Mouse (Mus musculus) mesoderm, embryonic 11.5 days (tissue): ENCODE data around the gene Snn.

ENCODE experiments used
- DNase-seq: peaks from one replicate; pipeline ENCODE4 v3.0.0-alpha.2; 2012; ENCODE audit warnings: low read depth, low spot score

Gene Snn

GRCm38 (mm10) chr16:11047130-11047529, 13.6 kb upstream of the Snn start:
- DNase-seq, result no peak

GRCm38 (mm10) chr16:11050226-11050625, 10.5 kb upstream of the Snn start:
- DNase-seq, result no peak

GRCm38 (mm10) chr16:11051134-11051533, 9.6 kb upstream of the Snn start:
- no peak for DNase-seq

DNA sequence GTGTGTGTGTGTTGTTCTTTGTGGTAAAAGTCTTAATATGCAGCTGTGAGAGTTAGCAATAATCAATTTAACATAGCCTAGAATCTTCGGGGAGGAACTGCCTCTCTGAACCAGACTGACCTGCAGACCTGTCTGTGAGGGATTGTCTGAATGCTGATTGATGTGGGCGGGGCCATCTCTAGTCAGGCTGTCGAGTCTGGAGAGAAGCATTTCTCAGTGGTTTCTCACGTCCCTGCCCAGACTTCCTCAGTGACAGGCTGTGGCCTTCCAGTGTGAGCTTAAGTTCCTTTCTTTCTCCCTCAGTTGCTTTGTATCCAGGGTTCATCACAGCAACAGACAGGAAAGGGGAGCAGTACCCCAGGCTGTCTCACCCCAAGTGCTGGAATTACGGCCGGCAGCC, 6.3 kb upstream of the Snn start:
- DNase-seq, result no peak

GRCm38 (mm10) chr16:11054871-11055270, 5.9 kb upstream of the Snn start:
- no peak for DNase-seq

GRCm38 (mm10) chr16:11055916-11056315, 4.8 kb upstream of the Snn start:
- no peak for DNase-seq

GRCm38 (mm10) chr16:11062794-11063721, 2.3 kb downstream of the Snn start:
- DNase-seq, result peak; percentile 42

DNA sequence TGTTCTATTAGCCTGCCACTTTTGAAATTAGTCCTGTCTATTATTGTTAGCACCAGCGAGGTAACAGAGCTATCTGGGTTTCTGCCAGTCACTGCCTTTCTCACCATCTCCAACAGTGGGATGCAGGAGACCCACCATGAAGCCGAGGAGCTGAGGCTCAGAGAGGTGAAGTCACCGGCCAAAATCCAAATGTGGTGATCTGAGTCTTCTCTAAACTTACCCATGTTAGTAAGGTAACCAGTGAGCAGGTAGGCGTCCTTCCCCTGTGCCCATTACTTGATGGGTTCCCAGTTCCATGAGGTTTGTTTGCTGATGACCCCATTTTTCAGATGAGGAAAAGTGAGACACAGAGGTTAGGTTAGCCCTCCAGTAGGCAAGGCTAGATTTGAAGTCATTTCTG, 3.6 kb downstream of the Snn start:
- DNase-seq, result no peak

DNA sequence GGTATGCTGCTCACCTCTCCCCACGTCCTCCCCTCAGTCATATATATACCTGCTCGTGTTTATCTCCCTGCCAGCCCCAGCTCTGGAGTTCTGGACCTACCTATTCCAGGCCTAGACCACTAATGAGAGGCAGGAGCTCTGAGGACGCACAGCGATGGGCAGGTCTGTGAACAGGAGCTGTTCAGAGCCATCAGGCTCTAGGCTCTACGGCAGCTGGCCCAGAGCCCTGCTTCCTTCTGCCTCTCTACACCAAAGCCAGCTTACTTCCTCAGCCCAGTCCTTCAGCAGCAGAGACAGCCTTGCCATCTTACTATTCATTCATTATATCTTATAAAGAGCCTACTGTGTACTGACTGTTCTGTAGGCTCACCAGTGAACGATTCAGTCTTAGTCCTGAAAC, 4.0 kb downstream of the Snn start:
- no peak for DNase-seq

- DNase-seq, result no peak
These were observed 4.7 kb downstream of the Snn start for GRCm38 (mm10) chr16:11065431-11065830.

DNA sequence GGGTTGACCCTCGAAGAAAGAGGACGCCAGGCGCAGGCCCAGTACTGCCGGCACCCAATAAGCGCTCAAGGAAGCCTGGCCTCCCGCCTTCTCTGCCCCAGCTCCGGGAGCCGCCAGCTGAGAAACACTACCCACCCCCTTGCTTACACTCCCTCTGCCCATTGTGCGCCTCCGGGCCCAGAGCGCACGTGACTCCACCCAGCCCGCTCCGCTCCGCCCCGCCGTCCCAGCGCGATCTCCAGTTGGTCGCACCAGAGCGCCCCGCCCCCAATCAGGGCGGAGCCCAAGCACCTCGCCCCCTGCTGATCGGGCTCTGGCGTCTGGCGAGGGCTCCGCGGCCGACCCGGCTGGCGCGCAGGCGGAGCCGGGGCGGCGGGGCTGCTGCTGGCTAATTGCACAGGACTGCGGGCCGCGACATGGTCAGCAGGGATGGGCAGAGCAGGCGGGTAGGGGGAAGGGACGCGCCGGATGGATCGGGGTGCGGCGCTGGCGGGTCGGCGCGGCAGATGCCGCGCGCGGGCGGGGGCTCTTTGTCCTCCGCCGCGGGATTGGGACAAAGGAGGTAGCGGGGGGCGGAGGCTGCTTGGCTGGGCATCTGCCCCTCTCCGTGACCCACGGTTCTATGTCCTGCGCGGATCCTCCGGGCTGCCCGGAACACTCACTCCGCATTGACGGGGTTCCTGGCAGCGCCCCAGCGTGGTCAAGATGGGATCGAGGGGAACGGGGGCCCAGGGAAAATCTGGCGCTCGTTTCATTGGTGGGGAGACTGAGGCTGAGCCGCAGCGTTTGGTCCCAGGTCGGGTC, 5.5 kb downstream of the Snn start, which contains the start of gene Litaf:
Gene Litaf (minus strand): TSS at position 129 of the 804 bp plus-strand sequence.
- peak; percentile 99 for DNase-seq

DNA sequence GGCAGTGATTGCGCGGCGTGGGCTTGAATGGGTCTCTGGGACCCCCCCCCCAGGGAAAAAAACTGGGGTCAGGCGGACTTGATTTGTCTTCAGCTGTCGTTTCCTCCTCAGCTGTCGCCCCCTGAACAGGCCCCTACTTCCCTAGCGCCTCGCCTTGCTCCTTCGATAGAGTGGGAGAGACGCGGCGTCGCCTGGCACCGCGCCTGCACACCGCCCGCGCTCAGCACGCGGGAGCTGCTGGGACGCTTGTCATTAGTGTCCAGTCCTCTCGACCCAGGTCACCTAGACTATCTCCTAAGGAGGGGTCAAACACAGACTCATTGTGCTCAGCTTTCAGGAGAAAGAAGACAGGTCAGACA, 6.1 kb downstream of the Snn start:
- peak; percentile 74 for DNase-seq

- no peak for DNase-seq
These were observed 7.9 kb downstream of the Snn start for GRCm38 (mm10) chr16:11068666-11069065.

GRCm38 (mm10) chr16:11069271-11069670, 8.5 kb downstream of the Snn start:
- no peak for DNase-seq

DNA sequence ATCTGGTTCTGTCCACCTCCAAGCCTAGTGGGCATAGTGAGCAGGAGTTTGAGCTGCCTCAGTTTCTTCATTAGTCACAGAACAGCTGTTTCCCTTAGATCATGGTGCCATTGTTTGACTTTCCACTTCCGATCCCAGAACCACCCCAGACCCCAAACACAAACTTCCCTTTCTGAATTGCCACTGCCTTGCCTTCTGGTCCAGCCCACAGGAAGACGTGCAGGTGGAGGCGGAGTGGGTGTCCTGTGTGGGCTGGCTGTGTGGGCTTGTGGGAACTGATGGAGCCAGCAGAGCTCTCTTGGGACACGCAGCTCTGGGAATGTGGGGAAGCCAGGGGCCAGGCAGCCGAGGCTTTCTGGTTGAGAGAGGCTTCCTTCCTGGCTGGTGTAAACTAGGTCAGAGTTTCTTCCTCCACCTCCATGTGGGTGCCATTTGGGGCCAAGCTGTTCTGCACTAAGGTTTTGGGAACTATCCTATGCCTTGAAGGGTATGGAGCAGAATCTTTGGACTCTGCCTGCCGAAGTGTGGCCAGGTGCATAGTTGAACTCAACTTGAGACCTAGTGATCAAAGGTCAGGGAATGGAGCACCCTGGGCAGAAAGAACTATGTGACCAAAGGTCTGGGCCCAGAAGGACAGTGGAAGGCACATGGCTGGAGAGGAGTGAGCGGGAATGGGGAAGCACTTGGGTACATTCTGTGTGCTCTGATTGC, 9.1 kb downstream of the Snn start:
- DNase-seq, result no peak

DNA sequence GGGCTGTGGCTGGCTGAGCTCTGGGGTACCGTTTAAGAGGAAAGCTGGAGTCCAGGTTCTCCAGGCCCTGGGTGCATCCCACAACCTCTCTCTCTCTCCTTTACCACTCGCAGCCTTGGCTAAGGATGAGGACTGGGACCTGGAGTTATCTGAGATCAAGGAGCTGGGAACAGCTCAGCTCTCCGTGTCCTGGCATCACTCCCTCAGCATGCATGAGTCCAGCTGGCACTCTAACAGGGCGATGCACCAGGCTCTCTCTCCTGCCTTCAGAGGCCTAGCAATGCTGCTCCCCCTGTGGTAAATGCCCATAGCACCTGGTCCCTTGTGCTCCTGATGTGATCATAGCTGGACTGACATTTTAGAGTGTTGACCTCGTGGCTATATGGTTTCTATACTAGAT, 10.4 kb downstream of the Snn start:
- no peak for DNase-seq

GRCm38 (mm10) chr16:11071887-11072286, 11.1 kb downstream of the Snn start:
- DNase-seq, result no peak

DNA sequence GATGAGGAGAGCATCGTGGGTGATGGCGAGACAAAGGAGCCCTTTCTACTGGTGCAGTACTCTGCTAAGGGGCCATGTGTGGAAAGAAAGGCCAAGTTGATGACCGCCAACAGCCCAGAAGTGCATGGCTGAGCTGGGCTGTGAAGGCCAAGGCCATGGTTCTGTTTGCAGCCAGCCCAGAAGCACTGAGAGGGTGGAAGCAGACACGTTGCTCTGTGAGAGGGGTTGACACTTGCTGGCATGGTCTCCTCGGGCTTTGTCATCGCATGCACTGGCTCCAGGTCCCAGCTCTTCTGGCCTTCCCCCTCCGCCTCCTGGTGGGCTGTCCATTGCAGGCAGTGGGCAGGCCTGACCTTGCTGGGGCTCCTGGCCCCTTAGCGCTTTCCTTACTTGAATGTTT, 11.7 kb downstream of the Snn start:
- DNase-seq, result no peak

GRCm38 (mm10) chr16:11073060-11073459, 12.3 kb downstream of the Snn start:
- no peak for DNase-seq

GRCm38 (mm10) chr16:11077601-11078201, 17.0 kb downstream of the Snn start:
- DNase-seq, result no peak

DNA sequence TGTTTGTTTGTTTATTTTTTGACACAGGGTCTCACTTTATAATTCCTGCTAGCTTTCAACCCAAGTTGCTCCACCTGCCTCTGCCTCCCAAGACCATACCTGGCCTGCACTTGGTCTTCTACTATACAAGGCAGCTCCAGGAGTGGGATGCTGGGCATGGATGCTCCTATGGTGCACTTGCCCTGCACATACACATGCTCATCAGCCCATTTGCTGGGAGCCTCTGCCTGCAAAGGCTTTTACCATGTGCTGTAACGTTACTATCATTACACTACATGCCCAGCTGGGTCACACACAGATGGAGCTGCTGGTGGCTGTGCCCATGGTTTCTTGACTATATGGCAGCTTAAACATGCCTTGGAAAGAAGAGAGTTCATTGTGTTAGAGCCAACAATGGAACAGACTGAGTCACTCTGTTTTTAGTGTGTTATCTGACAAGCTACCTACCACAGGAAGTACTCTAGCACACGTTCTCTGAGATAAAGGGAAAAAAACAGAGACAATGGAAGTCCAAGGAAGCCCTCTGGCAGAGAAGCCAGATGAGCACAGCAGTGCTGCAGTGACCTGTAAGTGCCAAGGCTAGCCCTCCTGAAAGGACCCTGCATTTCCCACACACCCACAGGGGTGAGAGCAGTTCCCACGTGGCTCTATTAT, 17.6 kb downstream of the Snn start:
- DNase-seq, result no peak
